In genomic region chr9:83349504-83349903, GRCm38 (mm10) we compare ENCODE assay signal across 8 mouse cellular contexts.
DNase-seq lines count a peak whose midpoint lies in the region; ATAC-seq and TF ChIP-seq lines count a peak whose summit lies in the region.

No protein-coding gene starts in this region.

- 6% methylated on average over 3 of the region's 3 CpGs for WGBS in forebrain, postnatal 0 days
- WGBS in midbrain, embryonic 14.5 days = 2% methylated on average over 3 of the region's 3 CpGs

- no peak overlapping the region; the same call in 1 of the 2 replicates for H3K27ac ChIP-seq in forebrain, postnatal 0 days (ENCODE audit: low read depth, low read length)
- no peak overlapping the region for H3K27ac ChIP-seq in midbrain, embryonic 14.5 days (replicated peaks; ENCODE audit: low read depth, low read length)

- H3K36me3 ChIP-seq in forebrain, postnatal 0 days (ENCODE audit: insufficient read depth) = no peaks in the 10 kb centered on the region
- no peaks in the 10 kb centered on the region for H3K36me3 ChIP-seq in midbrain, embryonic 14.5 days (ENCODE audit: control insufficient read depth, insufficient read depth, low read length)

- TF ChIP-seq CTCF in forebrain, postnatal 0 days (IDR thresholded peaks at IDR 0.05; ENCODE audit: low read depth) = no peak

- H3K9me3 ChIP-seq in forebrain, postnatal 0 days (ENCODE audit: low read length) = no peaks in the 10 kb centered on the region
- no peaks in the 10 kb centered on the region for H3K9me3 ChIP-seq in midbrain, embryonic 14.5 days (ENCODE audit: control insufficient read depth, low read length)

- no peaks in the 10 kb centered on the region for H3K27me3 ChIP-seq in forebrain, postnatal 0 days (ENCODE audit: insufficient read depth, low read length)
- no peaks in the 10 kb centered on the region for H3K27me3 ChIP-seq in midbrain, embryonic 14.5 days (ENCODE audit: control insufficient read depth, insufficient read depth, low read length)

- ATAC-seq in forebrain, postnatal 0 days = peak; percentile 69
- peak; percentile 53; the same call in 1 of the 2 replicates for ATAC-seq in midbrain, embryonic 14.5 days (ENCODE audit: low FRiP score, low TSS enrichment)

- H3K4me1 ChIP-seq in forebrain, postnatal 0 days (ENCODE audit: insufficient read depth) = no peaks in the 10 kb centered on the region
- peaks cover 11% of the 10 kb centered on the region; the same call in 1 of the 2 replicates for H3K4me1 ChIP-seq in midbrain, embryonic 14.5 days (ENCODE audit: control insufficient read depth, insufficient read depth, low read length)

- DNase-seq in left cerebral cortex, adult 18-20 months (ENCODE audit: low spot score in 2 of 2) = peak; percentile 51 to 71
- DNase-seq in left cerebral cortex, adult 11 months (ENCODE audit: low spot score) = no peak
- peak; percentile 36 for DNase-seq in forebrain, postnatal 0 days
- peak; percentile 42 to 82 for DNase-seq in layer of hippocampus, adult 18-20 months (ENCODE audit: low spot score in 2 of 2)
- DNase-seq in midbrain, embryonic 14.5 days = peak; percentile 19
- peak; percentile 65 for DNase-seq in urinary bladder, postnatal 14 days (ENCODE audit: low spot score)
- DNase-seq in c-Kit-positive CD71-positive TER-119-positive erythroid progenitor cells, embryonic 14.5 days (ENCODE audit: low spot score) = no peak
- no peak for DNase-seq in spleen, postnatal 4 days (ENCODE audit: low spot score in 2 of 2)

- no peak overlapping the region for H3K9ac ChIP-seq in forebrain, postnatal 0 days
- no peak overlapping the region for H3K9ac ChIP-seq in midbrain, embryonic 14.5 days (replicated peaks; ENCODE audit: low read length)

- no peak overlapping the region for H3K4me3 ChIP-seq in forebrain, postnatal 0 days (ENCODE audit: low read depth, low read length)
- no peak overlapping the region for H3K4me3 ChIP-seq in midbrain, embryonic 14.5 days (replicated peaks; ENCODE audit: low read depth, low read length)

- no peak overlapping the region for H3K4me2 ChIP-seq in forebrain, postnatal 0 days (ENCODE audit: low read depth)
- no peak overlapping the region for H3K4me2 ChIP-seq in midbrain, embryonic 14.5 days (ENCODE audit: low read length)

Comparison
In these comparisons a context has a peak if more than half of its experiments do, and no peak if none do; other contexts are left out.
1. DNase-seq: peak in left cerebral cortex, adult 18-20 months (2 of 2), forebrain, postnatal 0 days (single experiment), layer of hippocampus, adult 18-20 months (2 of 2), midbrain, embryonic 14.5 days (single experiment) and urinary bladder, postnatal 14 days (single experiment); none in left cerebral cortex, adult 11 months (single experiment), c-Kit-positive CD71-positive TER-119-positive erythroid progenitor cells, embryonic 14.5 days (single experiment) and spleen, postnatal 4 days (0 of 2).